Mouse (Mus musculus): ENCODE data around the gene Nln.

The Nln gene

GRCm38 (mm10) chr13:104109288-104109815, at the start of gene Nln, which contains the start of gene Sgtb:
Gene Nln, minus strand, starts transcription at chr13:104109614.
Gene Sgtb, plus strand, starts transcription at chr13:104109741.
- peak; percentile 93 for DNase-seq (ENCODE audit: low read depth, low spot score)

DNA sequence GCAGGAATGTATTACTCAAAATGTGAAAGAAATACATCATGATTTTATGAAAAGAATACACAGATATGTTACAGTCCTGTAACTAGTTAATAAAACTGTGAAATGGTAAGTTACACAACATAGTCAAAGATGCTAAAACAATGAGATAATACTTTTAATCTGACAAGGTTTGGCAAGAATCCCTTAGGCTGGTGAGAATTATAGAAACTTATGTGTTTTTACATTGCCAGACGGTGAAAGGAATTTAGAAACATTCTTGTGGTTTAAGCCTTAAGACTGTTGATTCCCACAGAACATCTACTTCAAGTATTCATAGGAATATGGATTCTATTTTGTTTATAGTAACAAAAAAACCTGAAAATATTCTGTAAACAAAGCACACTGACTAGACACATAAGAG, 46.3 kb upstream of the Nln start:
- DNase-seq (ENCODE audit: low read depth, low spot score): no peak

DNA sequence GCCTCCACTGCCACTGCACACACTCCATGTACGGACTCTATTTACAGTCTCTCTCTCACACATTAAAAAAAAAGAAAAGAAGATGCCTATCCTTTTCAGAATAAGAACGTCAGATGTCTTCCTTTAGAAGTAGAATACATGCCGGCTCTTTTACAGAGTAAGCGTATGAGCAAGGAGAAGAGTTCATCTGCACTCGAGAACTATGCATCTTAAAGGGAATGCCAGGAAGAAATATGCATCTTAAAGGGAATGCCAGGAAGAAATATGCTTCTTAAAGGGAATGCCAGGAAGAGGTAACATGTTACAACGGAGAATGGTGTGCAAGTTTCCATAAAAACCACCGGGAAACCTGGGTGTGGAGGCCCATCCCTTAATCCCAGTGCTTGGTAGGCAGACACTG, 45.7 kb upstream of the Nln start:
- no peak for DNase-seq (ENCODE audit: low read depth, low spot score)

DNA sequence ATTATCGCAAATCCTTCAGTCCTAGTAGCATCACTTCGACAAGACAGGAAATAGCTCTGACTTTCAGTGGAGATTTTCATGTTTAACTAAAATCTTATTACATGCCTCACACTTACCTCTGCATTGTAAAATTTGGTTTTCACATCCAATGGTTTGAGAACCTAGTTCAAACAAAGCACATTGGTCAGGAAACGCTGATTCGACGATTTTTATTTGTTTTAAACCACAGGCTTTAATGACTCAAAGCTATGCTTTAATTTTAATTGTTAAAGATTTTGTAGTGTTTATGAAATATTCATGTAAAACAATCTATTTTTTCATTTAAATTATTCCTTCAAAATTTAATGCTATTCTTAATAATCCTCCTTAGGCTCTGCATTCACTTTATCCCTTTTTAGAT, 44.8 kb upstream of the Nln start:
- no peak for DNase-seq (ENCODE audit: low read depth, low spot score)

- no peak for DNase-seq (ENCODE audit: low read depth, low spot score)
Observed at GRCm38 (mm10) chr13:104145646-104146045, 36.2 kb upstream of the Nln start.

GRCm38 (mm10) chr13:104144871-104145270, 35.5 kb upstream of the Nln start:
- no peak for DNase-seq (ENCODE audit: low read depth, low spot score)

GRCm38 (mm10) chr13:104139369-104140209, 30.2 kb upstream of the Nln start:
- DNase-seq (ENCODE audit: low read depth, low spot score): peak; percentile 83

- no peak for DNase-seq (ENCODE audit: low read depth, low spot score)
Observed at GRCm38 (mm10) chr13:104134510-104135085, 25.2 kb upstream of the Nln start.

DNA sequence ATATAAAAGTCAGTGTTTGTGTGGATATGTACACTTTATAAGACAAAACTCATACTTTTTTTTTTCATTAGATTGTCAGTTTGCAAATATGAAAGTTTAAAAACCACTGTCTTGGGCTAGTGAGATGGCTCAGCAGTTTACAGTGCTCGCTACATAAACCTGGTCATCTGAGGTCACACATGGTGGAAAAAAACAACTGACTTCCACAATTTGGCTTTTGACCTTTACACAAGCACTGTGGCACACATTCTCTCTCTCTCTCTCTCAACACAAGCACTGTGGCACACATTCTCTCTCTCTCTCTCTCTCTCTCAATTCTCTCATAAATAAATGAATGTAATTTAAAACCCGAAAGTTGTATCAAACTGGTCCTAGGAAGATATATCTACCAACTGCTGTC, 23.1 kb upstream of the Nln start:
- DNase-seq (ENCODE audit: low read depth, low spot score): no peak

DNA sequence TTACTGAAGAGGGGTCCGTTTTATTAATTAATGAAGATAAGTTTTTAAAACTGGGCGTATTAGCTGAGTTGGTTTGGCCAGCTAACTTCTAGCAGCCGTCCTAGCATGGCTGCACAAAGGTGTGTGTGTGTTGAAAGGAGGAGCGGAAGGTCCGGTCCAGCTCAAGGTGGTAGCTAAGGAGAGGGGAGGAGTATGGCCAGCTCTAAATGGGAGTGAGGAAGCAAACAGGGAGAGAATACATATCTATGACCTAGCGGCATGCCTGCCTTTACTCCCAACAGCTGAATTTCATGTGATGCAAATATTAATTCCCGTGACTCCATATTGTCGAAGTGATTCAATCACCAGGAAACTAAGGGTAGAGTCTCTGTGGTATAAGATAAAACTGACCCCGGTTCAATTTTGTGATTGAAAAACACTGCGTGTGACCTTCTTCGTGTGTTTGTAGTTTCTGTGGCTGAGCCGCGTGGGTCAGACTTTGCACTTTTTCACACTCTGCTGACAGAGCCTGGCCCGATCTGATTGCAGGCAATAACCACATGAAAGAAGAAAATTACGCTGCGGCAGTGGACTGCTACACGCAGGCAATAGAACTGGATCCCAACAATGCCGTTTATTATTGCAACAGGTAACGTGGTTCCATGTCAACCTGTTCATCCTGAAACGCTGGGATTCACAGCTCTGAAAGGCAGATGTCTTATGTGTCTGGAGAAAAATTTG, 14.4 kb upstream of the Nln start:
- DNase-seq (ENCODE audit: low read depth, low spot score): no peak

DNA sequence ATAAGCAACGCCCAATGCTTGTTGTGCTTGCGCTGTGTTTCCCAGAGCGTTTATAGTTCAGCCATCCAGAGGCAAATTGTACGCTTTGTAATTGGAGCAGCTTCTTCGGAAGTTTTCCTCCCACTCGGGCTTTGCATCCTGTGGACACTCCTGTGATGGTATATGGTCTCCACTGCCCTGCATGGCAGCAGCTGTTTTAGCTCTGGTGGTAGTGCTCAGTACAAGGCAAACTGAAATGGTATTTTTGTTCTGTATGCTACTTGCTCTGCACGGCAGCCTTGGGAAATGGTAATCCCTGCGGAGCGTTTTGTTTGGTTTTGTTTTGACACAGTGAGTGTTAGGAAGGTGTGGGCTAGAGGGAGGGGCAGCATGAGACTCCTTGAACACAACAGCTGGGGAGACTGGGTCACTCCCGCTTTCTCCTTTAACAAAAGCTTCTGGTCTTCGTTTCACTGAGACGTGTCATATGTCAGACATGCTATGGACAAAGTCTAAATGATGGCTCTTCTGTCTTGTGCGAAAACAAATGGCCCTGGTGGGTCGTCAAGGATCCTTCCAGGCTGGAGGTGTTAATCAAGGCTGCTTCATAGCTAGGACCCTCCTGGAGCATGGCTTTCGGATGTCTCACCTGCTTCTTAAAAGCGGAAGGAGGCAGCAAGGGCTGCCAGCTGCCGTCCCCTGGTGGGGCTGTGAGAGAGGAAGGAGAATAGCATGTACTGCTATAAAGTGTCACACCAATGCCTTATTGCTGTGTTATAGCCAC, 12.8 kb upstream of the Nln start:
- peak; percentile 90 for DNase-seq (ENCODE audit: low read depth, low spot score)

GRCm38 (mm10) chr13:104114827-104115226, 5.4 kb upstream of the Nln start:
- DNase-seq (ENCODE audit: low read depth, low spot score): no peak

DNA sequence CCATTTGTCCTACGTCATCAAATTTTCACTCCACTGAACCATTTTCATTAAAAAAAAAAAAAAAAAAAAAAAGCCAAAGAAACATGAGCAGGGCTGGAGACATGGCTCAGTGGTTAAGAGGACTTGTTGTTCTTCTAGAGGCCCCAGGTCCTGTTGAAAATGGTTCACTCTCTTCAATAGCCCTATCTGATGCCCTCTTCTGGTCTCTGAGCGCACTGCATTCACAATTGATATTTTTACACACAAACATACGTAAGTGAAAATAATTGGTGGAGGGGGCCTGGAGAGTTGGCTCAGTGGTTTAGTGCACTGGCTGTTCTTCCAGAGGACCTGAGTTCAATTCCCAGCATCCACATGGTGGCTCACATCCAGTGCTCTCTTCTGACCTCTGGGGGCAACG, 4.4 kb upstream of the Nln start:
- DNase-seq (ENCODE audit: low read depth, low spot score): peak; percentile 75

DNA sequence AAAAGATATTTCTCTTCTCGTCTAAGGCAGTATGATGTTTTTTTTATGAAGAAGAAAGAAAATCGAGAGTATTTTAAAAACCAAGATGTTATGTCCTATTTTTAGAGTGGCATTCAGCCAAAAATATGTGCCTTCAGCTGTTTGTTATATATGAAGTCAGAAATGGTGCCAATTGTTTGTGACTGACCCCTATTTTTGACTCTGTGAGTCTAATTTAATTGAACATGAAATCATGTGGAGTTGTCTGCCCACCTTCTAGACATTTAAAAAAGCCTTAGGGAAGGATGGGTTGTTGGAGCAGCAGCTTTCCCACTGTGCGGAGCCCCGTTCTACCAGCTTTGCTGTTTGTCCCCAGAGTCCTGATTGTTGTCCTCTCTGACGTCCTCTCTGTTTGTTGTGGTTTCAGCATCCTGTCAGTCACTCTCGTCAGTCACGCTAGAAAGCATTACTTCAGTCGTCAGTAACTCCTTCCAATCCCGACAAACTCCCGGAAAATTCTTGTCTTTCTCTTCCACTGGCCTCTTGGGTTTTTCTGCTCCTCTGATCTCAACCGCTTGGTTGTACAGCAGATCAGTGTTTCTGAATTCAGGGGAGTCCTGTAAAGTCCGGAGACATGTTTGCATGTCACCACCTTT, 3.0 kb upstream of the Nln start:
- no peak for DNase-seq (ENCODE audit: low read depth, low spot score)

DNA sequence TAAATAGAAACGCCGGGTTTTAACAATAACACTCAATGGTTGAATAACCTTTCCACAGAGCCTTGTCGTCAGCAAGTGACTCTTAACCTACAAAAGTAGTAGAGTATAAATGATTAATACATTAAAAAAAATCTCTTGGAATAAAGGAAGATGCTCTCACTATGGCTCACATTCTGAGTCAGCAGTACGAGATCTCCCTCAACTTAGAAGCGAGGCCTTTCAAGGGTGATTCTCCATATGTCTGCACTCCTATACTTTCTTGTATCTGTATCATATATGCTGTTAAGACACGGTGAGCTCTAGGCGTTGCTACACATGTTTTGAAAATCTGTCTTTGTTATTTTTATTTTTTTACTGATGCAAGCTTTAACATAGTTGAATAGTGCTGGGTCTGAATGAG, 1.1 kb upstream of the Nln start:
- no peak for DNase-seq (ENCODE audit: low read depth, low spot score)

- no peak for DNase-seq (ENCODE audit: low read depth, low spot score)
Observed at GRCm38 (mm10) chr13:104109816-104110521, 555 bp upstream of the Nln start.

DNA sequence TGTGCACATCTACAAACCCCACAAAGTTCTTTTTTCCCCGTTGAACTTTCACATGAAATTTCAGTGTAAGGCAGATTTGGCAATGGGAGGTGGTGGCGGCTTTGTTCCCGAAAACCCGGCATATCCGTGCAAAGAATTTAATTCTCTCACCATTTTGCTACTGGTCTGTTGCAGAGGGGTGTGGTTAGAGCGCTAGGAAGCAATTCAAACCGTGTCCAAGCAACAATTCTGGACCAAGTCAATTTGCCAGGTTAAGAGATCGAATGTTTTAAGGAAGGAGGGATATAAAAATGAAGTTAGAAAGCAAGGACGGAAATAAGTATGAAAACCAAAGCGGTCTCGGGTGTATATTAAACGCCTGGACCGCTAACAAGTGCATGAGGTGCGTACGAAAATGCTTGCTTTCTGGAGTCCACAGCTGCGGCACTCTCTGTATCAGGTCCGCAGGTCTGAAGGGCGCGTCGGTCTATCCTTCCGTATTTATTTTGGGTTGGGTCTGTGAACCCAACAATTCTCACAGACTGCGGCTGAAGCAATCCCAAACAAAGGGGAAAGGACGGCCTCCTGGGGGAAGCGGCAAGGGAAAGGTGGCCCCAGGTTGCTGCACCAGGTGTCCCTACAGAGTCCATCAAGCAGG, 645 bp downstream of the Nln start:
- DNase-seq (ENCODE audit: low read depth, low spot score): peak; percentile 71

DNA sequence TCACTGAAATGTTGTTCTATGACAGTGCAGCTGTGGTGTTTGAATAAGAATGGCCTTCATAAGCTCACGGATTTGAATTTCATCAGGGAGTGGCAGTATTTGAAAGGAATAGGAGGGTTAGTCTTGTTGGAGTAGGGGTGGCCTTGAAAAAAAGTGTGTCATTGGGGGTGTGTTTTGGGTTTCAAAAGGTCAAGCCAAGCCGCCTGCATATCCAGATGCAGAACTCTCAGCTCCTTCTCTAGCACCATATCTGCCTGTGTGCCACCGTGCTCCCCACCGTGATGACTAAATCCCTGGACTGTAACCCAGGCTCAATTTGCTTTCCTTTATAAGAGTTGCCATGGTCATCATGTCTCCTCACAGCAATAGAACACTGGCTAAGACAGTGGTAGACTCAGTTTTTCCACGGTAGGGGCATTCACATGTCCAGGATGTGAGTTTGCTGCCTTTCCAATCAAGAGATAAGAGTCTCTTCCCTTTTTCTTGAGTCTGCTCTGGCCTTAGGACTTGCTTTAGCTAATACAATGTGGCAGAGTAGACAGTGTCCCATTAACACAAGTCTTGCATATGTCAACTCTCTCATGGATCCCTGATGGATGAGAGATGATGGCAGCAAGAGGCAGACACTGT, 7.7 kb downstream of the Nln start:
- no peak for DNase-seq (ENCODE audit: low read depth, low spot score)

- DNase-seq (ENCODE audit: low read depth, low spot score): no peak
Observed at GRCm38 (mm10) chr13:104100416-104100815, 9.0 kb downstream of the Nln start.

DNA sequence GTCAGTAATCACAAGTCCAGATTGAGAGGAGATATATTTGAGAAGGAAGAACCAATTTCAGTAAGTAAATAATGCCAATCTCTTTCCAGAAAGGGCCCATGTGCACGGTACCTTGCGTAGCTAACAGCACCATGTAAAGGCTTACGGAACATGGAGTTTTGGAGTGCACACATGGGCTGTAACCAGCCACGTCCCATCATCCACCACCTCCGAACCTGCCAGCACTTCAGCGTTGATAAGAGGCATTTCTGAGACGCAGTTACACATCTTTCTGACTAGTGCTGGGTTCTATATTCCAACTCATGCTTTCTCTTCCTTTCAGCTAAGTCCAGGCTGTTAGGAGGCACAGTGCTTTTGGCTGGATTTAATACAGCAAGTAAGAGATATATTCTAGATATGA, 12.2 kb downstream of the Nln start:
- no peak for DNase-seq (ENCODE audit: low read depth, low spot score)
